In genomic region chr15:10648372-10649109, GRCm38 (mm10) we compare ENCODE assay signal across 9 mouse cellular contexts.
A peak's percentile ranks its signal among the peaks of the same experiment; 100 is the strongest.
DNase-seq lines count a peak whose midpoint lies in the region; ATAC-seq and TF ChIP-seq lines count a peak whose summit lies in the region.
"Had no signal": no experiment of that assay in that cellular context is flagged by ENCODE, and none has a peak within 500 bp of the region (broad histone marks: within the 10 kb centered on the region; RNA-seq: fewer than 3 reads in every experiment).

No protein-coding gene starts in this region.

- no peaks in the 10 kb centered on the region for H3K9me3 ChIP-seq in heart, postnatal 0 days (replicated peaks; ENCODE audit: control insufficient read depth, low read length)
- no peaks in the 10 kb centered on the region for H3K9me3 ChIP-seq in limb, embryonic 11.5 days (ENCODE audit: control insufficient read depth, low read length)
- no peaks in the 10 kb centered on the region for H3K9me3 ChIP-seq in stomach, embryonic 16.5 days (replicated peaks; ENCODE audit: control insufficient read depth, low read length)

- TF ChIP-seq CTCF in heart, postnatal 0 days (IDR thresholded peaks at IDR 0.05; ENCODE audit: low read depth), result no peak

- no peaks in the 10 kb centered on the region for H3K27me3 ChIP-seq in heart, postnatal 0 days (ENCODE audit: control insufficient read depth, insufficient read depth, low read length)
- no peaks in the 10 kb centered on the region for H3K27me3 ChIP-seq in limb, embryonic 11.5 days (ENCODE audit: control insufficient read depth, insufficient read depth, low read length)
- no peaks in the 10 kb centered on the region for H3K27me3 ChIP-seq in stomach, embryonic 16.5 days (ENCODE audit: control insufficient read depth, insufficient read depth, low read length)

- peak; percentile 53; the same call in 1 of the 2 replicates for ATAC-seq in heart, postnatal 0 days (ENCODE audit: insufficient read depth, low read depth)
- peak; percentile 75; the same call in 1 of the 2 replicates for ATAC-seq in limb, embryonic 11.5 days (ENCODE audit: insufficient number of reproducible peaks, low FRiP score, low TSS enrichment, low read depth)
- ATAC-seq in stomach, embryonic 16.5 days (ENCODE audit: insufficient read depth, low FRiP score), result peak; percentile 86

- WGBS in heart, postnatal 0 days, result 22% methylated on average over 6 of the region's 6 CpGs
- WGBS in limb, embryonic 11.5 days, result 23% methylated on average over 6 of the region's 6 CpGs
- WGBS in stomach, embryonic 16.5 days, result 14% methylated on average over 6 of the region's 6 CpGs

- no peak for TF ChIP-seq EP300 in heart, postnatal 0 days (IDR thresholded peaks at IDR 0.05; ENCODE audit: low read depth)

- DNase-seq in Muller cell, postnatal 12 days (ENCODE audit: inconsistent ontology term), result peak; percentile 84
- DNase-seq in embryo, embryonic 11 days, result peak; percentile 79
- DNase-seq in heart, postnatal 0 days (ENCODE audit: low spot score), result peak; percentile 56
- DNase-seq in limb, embryonic 11.5 days (ENCODE audit: low spot score), result peak; percentile 58
- no peak for DNase-seq in cerebellum, adult 8-10 months
- DNase-seq in cerebellum, adult 11 months, result no peak
- no peak for DNase-seq in thymus, postnatal 36 days

- no peaks in the 10 kb centered on the region for H3K4me1 ChIP-seq in heart, postnatal 0 days (ENCODE audit: control insufficient read depth, insufficient read depth)
- peaks cover 5% of the 10 kb centered on the region for H3K4me1 ChIP-seq in limb, embryonic 11.5 days (ENCODE audit: control insufficient read depth, insufficient read depth, low read length)
- H3K4me1 ChIP-seq in stomach, embryonic 16.5 days (ENCODE audit: control insufficient read depth, insufficient read depth, low read length), result peaks cover 13% of the 10 kb centered on the region

- H3K4me2 ChIP-seq in heart, postnatal 0 days (ENCODE audit: low read depth, low read length), result no peak overlapping the region
- H3K4me2 ChIP-seq in limb, embryonic 11.5 days (ENCODE audit: low read depth, severe bottlenecking), result no peak overlapping the region
- no peak overlapping the region for H3K4me2 ChIP-seq in stomach, embryonic 16.5 days (ENCODE audit: low read depth, low read length)

- no peak overlapping the region for H3K4me3 ChIP-seq in heart, postnatal 0 days (ENCODE audit: low read depth, low read length)
- no peak overlapping the region for H3K4me3 ChIP-seq in limb, embryonic 11.5 days (ENCODE audit: low read depth, low read length)
- no peak overlapping the region for H3K4me3 ChIP-seq in stomach, embryonic 16.5 days (replicated peaks; ENCODE audit: low read length)

- H3K36me3 ChIP-seq in heart, postnatal 0 days (replicated peaks; ENCODE audit: control insufficient read depth, insufficient read depth, low read length), result no peaks in the 10 kb centered on the region
- H3K36me3 ChIP-seq in limb, embryonic 11.5 days (ENCODE audit: control insufficient read depth, insufficient read depth, low read length), result no peaks in the 10 kb centered on the region
- no peaks in the 10 kb centered on the region for H3K36me3 ChIP-seq in stomach, embryonic 16.5 days (ENCODE audit: control insufficient read depth, insufficient read depth, low read length)

- no peak overlapping the region; the same call in 1 of the 2 replicates for H3K9ac ChIP-seq in heart, postnatal 0 days (replicated peaks; ENCODE audit: low read depth, low read length)
- no peak overlapping the region for H3K9ac ChIP-seq in limb, embryonic 11.5 days (ENCODE audit: low read length)
- no peak overlapping the region for H3K9ac ChIP-seq in stomach, embryonic 16.5 days (ENCODE audit: low read length)
- H3K9ac ChIP-seq: liver, embryonic 14.5 days had no signal

- no peak overlapping the region for H3K27ac ChIP-seq in heart, postnatal 0 days (ENCODE audit: low read depth)
- 0 out of 2 replicates have a peak overlapping the region, but pooled peaks have one; percentile 21 for H3K27ac ChIP-seq in limb, embryonic 11.5 days (replicated peaks; ENCODE audit: low read depth, low read length)
- H3K27ac ChIP-seq in stomach, embryonic 16.5 days (ENCODE audit: low read length), result peak overlapping the region; percentile 15; the same call in 1 of the 2 replicates
- H3K27ac ChIP-seq: liver, embryonic 14.5 days had no signal

Comparison
In these comparisons a context has a peak if more than half of its experiments do, and no peak if none do; other contexts are left out.
1. DNase-seq: peak in Muller cell, postnatal 12 days (single experiment), embryo, embryonic 11 days (single experiment), heart, postnatal 0 days (single experiment) and limb, embryonic 11.5 days (single experiment); none in cerebellum, adult 8-10 months (single experiment), cerebellum, adult 11 months (single experiment) and thymus, postnatal 36 days (0 of 2).
2. Peak in every context shown above with its lines, with median percentiles within 50 percentile points of each other: ATAC-seq.